Mouse (Mus musculus): ENCODE data around the gene Psd4. TPM values are rescaled to one million over a fixed set of nuclear protein-coding genes. Genes with fewer than 3 reads are reported as not detected.
A peak's percentile ranks its signal among the peaks of the same experiment; 100 is the strongest.

Psd4 gene
- polyA plus RNA-seq, 1 experiment from 2014 or later: 0.23 TPM

DNA sequence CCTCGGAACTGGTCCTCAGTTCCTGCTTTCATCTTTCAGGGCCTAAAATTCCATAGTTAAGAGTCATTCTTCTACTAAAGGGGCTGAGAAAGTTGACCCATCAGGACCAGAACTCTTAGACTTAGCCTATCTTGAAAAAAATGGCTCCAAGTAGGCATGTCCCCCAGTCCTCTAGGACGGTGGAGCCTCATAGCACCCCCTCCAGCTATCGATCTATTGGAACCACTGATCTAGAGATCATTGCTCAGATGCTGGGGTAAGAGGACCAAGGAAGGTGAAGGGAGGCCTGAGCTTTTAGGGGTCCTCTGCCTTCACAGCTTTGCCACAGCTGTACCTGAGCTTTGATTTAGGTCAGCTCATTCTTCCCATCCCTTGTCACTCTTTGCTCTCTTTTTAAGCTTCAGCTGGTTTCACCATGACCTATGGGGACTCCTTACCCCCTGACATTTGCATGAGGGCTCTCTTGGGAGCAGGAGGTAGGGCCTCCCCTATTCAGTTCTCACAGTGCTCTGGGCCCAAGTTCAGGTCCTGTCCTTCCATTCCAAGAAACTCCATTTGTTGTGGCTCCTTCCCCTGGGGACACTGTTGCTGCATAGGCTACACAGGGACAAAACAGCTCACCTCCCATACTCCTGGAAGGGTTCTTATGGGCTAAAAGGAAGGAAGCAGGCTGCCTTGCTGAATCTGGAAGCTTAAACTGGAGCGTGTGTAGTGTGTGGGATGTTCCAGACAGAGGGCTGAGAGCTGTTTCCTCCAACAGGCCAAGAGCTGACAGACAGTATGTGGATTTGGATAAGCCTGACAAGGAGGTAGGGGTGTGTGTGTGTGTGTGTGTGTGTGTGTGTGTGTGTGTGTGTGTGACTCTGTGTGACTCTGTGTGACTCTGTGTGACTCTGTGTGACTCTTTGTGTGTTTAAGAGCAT lies 20.2 kb downstream of the Psd4 start:
- H3K27me3 ChIP-seq: no peaks in the 10 kb centered on the region
- no peak overlapping the region for H3K4me2 ChIP-seq
- ATAC-seq: no peak
- WGBS: 96% methylated on average over 4 of the region's 4 CpGs
- no peaks in the 10 kb centered on the region for H3K9me3 ChIP-seq (replicated peaks)
- H3K36me3 ChIP-seq (ENCODE audit: poor library complexity, severe bottlenecking): no peaks in the 10 kb centered on the region
- H3K9ac ChIP-seq: no peak overlapping the region
- no peak overlapping the region for H3K4me3 ChIP-seq
- no peaks in the 10 kb centered on the region for H3K4me1 ChIP-seq
- no peak overlapping the region for H3K27ac ChIP-seq

- H3K9me3 ChIP-seq (replicated peaks): no peaks in the 10 kb centered on the region
- H3K36me3 ChIP-seq (ENCODE audit: poor library complexity, severe bottlenecking): no peaks in the 10 kb centered on the region
- H3K27ac ChIP-seq: no peak overlapping the region
- H3K27me3 ChIP-seq: no peaks in the 10 kb centered on the region
- WGBS: 85% methylated on average over 2 of the region's 2 CpGs
- no peak overlapping the region for H3K4me3 ChIP-seq
- ATAC-seq: no peak
- H3K4me2 ChIP-seq: no peak overlapping the region
- no peak overlapping the region for H3K9ac ChIP-seq
- no peaks in the 10 kb centered on the region for H3K4me1 ChIP-seq
Observed at GRCm38 (mm10) chr2:24393251-24393650, 25.9 kb downstream of the Psd4 start.

DNA sequence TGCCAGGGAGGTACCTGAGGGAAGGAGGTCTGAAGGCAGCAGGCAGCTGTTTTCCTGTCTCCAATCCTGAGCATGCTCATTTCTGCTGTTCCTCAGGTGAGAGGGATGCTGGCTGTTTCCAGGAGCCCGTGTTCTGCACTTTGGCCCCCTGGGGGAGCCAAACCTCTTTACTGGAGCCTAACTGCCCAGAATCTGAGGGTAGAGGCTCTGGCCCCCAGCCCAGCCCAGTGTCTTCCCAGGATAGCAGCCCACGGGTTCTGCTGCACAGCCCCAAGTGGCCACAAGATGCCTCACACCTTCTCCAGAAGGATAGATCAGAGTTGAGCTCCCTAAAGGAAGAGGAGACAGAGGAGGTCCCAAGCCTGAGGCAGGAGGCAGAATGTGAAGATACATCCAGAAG lies 29.7 kb downstream of the Psd4 start:
- ATAC-seq: no peak
- H3K36me3 ChIP-seq (ENCODE audit: poor library complexity, severe bottlenecking): no peaks in the 10 kb centered on the region
- no peak overlapping the region for H3K4me2 ChIP-seq
- no peak overlapping the region for H3K9ac ChIP-seq
- no peaks in the 10 kb centered on the region for H3K9me3 ChIP-seq (replicated peaks)
- no peak overlapping the region for H3K4me3 ChIP-seq
- no peak overlapping the region for H3K27ac ChIP-seq
- WGBS: 15% methylated on average over 2 of the region's 2 CpGs
- H3K4me1 ChIP-seq: no peaks in the 10 kb centered on the region
- H3K27me3 ChIP-seq: no peaks in the 10 kb centered on the region

- no peaks in the 10 kb centered on the region for H3K36me3 ChIP-seq (ENCODE audit: poor library complexity, severe bottlenecking)
- 88% methylated on average over 3 of the region's 3 CpGs for WGBS
- H3K4me2 ChIP-seq: no peak overlapping the region
- no peak overlapping the region for H3K4me3 ChIP-seq
- H3K27me3 ChIP-seq: 0 out of 2 replicates have a peak, but pooled peaks cover 7% of the 10 kb centered on the region
- ATAC-seq: no peak
- peaks cover 6% of the 10 kb centered on the region; the same call in 1 of the 2 replicates for H3K4me1 ChIP-seq
- H3K27ac ChIP-seq: no peak overlapping the region
- H3K9ac ChIP-seq: no peak overlapping the region
- no peaks in the 10 kb centered on the region for H3K9me3 ChIP-seq (replicated peaks)
Observed at GRCm38 (mm10) chr2:24400711-24401110, 33.3 kb downstream of the Psd4 start.

DNA sequence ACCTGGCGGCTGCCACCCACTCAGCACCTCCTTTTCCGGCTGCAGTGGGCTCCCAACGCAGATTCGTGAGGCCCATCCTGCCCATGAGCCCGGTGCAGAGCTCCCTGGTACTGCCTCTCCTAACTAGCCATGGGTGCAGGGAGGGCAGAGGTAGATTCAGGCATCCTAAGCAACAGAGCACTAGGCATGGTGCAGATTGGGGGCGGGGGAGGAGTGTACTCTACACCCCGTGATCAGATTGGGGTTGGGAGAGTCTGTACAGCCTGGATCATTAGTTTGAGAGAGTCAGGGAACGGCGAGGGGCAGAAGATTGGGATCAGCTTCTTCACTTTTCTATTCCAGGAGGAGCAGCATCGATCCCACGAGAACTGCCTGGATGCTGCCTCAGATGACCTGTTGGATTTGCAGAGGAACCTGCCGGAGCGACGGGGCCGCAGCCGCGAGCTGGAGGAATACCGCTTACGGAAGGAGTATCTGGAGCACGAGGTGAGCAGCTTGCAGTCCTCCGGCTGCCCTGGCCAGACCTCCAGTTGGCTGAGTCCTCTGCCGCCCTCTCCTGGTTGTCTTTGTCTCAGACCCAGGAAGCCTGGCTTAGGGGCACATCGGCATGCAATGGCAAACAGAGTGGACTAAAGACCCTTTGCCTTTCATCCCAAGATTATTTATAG lies 38.1 kb downstream of the Psd4 start:
- 11% methylated on average over 23 of the region's 23 CpGs for WGBS
- peaks cover 15% of the 10 kb centered on the region for H3K27me3 ChIP-seq
- no peaks in the 10 kb centered on the region for H3K36me3 ChIP-seq (ENCODE audit: poor library complexity, severe bottlenecking)
- H3K4me3 ChIP-seq: peak overlapping the region; percentile 21
- no peak overlapping the region for H3K27ac ChIP-seq
- no peaks in the 10 kb centered on the region for H3K9me3 ChIP-seq (replicated peaks)
- ATAC-seq: peak; percentile 77
- H3K4me2 ChIP-seq: peak overlapping the region; percentile 54
- peaks cover 18% of the 10 kb centered on the region for H3K4me1 ChIP-seq
- H3K9ac ChIP-seq: peak overlapping the region; percentile 47; the same call in 1 of the 2 replicates

DNA sequence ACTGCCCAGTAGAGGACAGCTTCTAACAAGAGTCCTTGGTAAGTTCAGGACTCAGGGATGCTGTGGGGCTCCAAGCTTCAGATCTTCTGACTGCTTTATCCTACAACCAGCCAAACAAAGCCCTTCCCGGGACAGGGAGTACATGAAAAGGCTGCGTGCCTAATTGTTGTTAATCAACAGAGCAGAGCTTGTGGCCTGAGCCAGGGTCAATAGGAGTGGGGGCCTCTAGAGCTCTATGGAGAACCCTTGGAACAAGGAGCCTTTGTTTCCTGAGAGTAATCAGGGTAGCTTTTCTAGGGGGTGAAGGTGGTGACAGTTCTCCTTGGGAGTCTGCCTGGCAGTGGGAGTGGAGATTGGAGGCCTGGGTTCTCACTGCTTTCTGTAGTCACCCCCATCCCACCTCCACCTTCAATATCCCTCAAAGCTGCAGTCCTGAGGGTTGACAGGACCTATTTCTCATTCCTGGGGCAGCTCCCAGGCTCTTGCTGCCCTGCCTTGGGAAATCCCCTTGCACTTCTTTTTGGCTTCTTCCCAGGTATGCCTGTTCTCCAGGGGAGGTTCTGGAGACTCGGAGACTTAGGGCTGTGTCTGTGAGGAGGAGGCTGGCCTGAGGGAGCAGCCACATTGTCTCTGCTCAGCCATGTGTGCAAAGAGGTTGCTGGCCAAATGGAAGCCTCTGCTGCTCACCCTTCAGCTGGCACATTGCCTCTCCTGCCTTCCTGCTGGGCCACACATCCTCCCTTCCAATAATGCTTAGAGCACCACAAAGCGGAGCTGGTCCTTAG lies 40.5 kb downstream of the Psd4 start:
- Histone ChIP-seq H3K4me3 (no peak overlapping the region), H3K27me3 (peaks cover 15% of the 10 kb centered on the region), H3K27ac (no peak overlapping the region), H3K4me2 (no peak overlapping the region), H3K9ac (no peak overlapping the region), H3K36me3 (ENCODE audit: poor library complexity, severe bottlenecking) (no peaks in the 10 kb centered on the region), H3K9me3 (replicated peaks) (no peaks in the 10 kb centered on the region), H3K4me1 (peaks cover 18% of the 10 kb centered on the region)
- WGBS: 5% methylated on average over 4 of the region's 4 CpGs
- ATAC-seq: no peak

DNA sequence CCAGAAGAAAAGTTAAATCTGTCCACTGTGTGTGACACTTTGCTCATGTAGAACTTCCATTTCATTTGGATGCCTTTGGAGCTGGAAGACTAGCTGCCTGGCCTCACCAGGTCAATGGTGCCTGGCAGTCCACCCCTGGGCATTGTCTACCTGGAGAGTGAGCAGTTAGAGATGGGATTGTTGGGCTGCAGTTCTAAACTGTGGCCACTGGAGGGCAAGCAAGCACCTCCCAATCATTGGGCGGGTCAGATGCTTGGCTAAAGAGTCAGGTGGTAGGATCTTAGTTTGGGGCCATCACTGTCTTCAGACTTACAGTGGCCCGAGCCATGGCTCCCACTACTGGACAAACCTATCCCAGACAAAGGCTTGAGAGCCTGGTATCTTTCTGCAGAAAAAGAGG lies 41.8 kb downstream of the Psd4 start:
- peak; percentile 61 for ATAC-seq
- WGBS: 6% methylated on average over 2 of the region's 2 CpGs
- H3K9ac ChIP-seq: no peak overlapping the region
- no peak overlapping the region for H3K4me3 ChIP-seq
- H3K4me2 ChIP-seq: no peak overlapping the region
- H3K27me3 ChIP-seq: peaks cover 15% of the 10 kb centered on the region
- H3K9me3 ChIP-seq (replicated peaks): no peaks in the 10 kb centered on the region
- peaks cover 18% of the 10 kb centered on the region for H3K4me1 ChIP-seq
- no peaks in the 10 kb centered on the region for H3K36me3 ChIP-seq (ENCODE audit: poor library complexity, severe bottlenecking)
- no peak overlapping the region for H3K27ac ChIP-seq

DNA sequence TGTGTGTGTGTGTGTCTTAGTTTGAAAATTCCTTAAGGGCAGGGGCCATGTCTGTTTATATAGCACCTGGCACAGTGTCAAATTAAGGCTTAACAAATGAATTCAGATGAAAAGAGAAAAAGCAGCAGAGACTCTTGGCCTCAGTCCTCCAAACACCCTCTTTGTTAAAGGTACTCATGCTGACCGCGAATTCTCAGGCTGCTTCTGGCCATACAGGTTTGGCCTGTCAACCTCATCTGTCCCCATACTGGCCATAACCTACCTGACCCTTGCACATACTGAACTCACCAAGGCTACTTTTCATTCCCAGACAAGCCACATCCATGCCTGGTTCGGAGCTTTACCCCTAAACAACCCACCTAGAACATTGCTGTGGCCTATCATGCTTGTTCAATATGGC lies 45.8 kb downstream of the Psd4 start:
- Histone ChIP-seq H3K9ac (no peak overlapping the region), H3K9me3 (replicated peaks) (no peaks in the 10 kb centered on the region), H3K4me3 (no peak overlapping the region), H3K4me1 (peaks cover 9% of the 10 kb centered on the region), H3K4me2 (no peak overlapping the region), H3K36me3 (ENCODE audit: poor library complexity, severe bottlenecking) (no peaks in the 10 kb centered on the region), H3K27me3 (peaks cover 6% of the 10 kb centered on the region; the same call in 1 of the 2 replicates), H3K27ac (no peak overlapping the region)
- WGBS: 57% methylated on average over 3 of the region's 3 CpGs
- no peak for ATAC-seq

DNA sequence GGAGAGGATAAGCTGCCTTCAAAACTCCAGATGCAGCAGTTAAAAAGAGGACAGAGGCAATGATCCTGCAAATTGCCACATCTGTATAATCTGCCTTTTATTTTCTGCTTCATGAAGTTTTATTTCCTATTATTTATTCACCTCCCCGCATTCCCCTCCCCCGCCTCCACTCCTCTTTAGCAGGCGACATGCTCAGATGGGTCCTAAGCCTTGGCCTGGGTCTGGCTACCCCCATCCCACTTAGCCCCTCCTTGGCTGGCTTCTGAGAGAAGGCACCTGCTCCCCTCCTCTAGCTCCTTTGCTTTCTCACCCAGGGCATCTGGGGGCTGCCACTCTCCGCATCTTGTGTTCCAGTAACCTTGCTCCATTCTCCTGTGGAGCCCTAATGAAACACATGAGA lies 46.3 kb downstream of the Psd4 start:
- Histone ChIP-seq H3K27me3 (peaks cover 8% of the 10 kb centered on the region; the same call in 1 of the 2 replicates), H3K27ac (no peak overlapping the region), H3K4me2 (no peak overlapping the region), H3K9me3 (replicated peaks) (no peaks in the 10 kb centered on the region), H3K36me3 (ENCODE audit: poor library complexity, severe bottlenecking) (no peaks in the 10 kb centered on the region), H3K9ac (no peak overlapping the region), H3K4me1 (0 out of 2 replicates have a peak, but pooled peaks cover 5% of the 10 kb centered on the region), H3K4me3 (no peak overlapping the region)
- no peak for ATAC-seq
- WGBS: 69% methylated on average over 4 of the region's 4 CpGs

DNA sequence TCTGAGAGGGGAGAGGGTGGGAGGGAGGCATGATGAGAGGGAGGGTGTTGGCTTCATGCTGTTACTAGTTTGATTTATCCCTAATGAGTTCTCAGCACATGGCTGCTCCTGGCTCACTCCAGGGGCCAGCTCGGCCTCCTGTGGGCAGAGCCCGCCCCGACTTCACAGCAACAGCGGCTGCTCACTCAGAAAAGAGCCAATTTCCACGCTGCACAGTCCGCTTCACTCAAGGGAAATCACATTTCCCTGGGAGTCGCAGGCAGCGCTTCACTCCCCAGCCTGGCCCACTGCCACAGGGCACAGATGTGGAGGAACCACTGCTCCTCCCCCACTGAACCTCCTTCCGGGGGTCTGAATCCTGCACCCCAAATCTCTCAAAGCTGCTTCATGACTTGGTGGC lies 49.3 kb downstream of the Psd4 start:
- Histone ChIP-seq H3K9me3 (replicated peaks) (no peaks in the 10 kb centered on the region), H3K36me3 (ENCODE audit: poor library complexity, severe bottlenecking) (no peaks in the 10 kb centered on the region), H3K27ac (no peak overlapping the region), H3K4me2 (no peak overlapping the region; the same call in 1 of the 2 replicates), H3K27me3 (peaks cover 9% of the 10 kb centered on the region; the same call in 1 of the 2 replicates), H3K4me1 (0 out of 2 replicates have a peak, but pooled peaks cover 5% of the 10 kb centered on the region), H3K9ac (no peak overlapping the region), H3K4me3 (no peak overlapping the region)
- peak; percentile 30; the same call in 1 of the 2 replicates for ATAC-seq
- 8% methylated on average over 9 of the region's 9 CpGs for WGBS

- Histone ChIP-seq H3K4me1 (0 out of 2 replicates have a peak, but pooled peaks cover 5% of the 10 kb centered on the region), H3K9ac (no peak overlapping the region), H3K27me3 (peaks cover 9% of the 10 kb centered on the region; the same call in 1 of the 2 replicates), H3K9me3 (replicated peaks) (no peaks in the 10 kb centered on the region), H3K27ac (no peak overlapping the region), H3K4me2 (no peak overlapping the region), H3K36me3 (ENCODE audit: poor library complexity, severe bottlenecking) (no peaks in the 10 kb centered on the region), H3K4me3 (no peak overlapping the region)
- no peak for ATAC-seq
- 21% methylated on average over 2 of the region's 2 CpGs for WGBS
Observed at GRCm38 (mm10) chr2:24417106-24417505, 49.7 kb downstream of the Psd4 start.
